Mouse (Mus musculus) adrenal gland, adult 2 months (tissue): ENCODE measurements around the gene Gm49395. TPM values are rescaled to one million over a fixed set of nuclear protein-coding genes. Genes with fewer than 3 reads are reported as not detected.
A peak's percentile ranks its signal among the peaks of the same experiment; 100 is the strongest.

Experiments used
- DNase-seq: peaks from one replicate; pipeline ENCODE4 v3.0.0; 2021
- polyA plus RNA-seq: library from polyadenylated mRNA; depleted of rRNA; stranded (reverse); fragments of >200 nt; gene quantifications from 2 replicates; pipeline ENCODE4 v1.2.3, GENCODE M21; 2012; rRNA removed
- total RNA-seq, 2 experiments: library from RNA; stranded (reverse); gene quantifications; 2 replicates each; pipeline ENCODE4 v1.2.3; 2021

Gm49395 gene
- total and polyA plus RNA-seq, 3 experiments, result 5.3 to 16.5 (median 8.8) TPM

- no peak for DNase-seq
Measured at GRCm38 (mm10) chr13:114987668-114988067, 114.1 kb downstream of the Gm49395 start.

- DNase-seq, result peak; percentile 20
Measured at GRCm38 (mm10) chr13:114987161-114987560, 114.6 kb downstream of the Gm49395 start.

Other genes starting within 250 kb of the Gm49395 start
- gene Itga2, start 169.8 kb downstream of the Gm49395 start, total RNA-seq, result 1 to 10 TPM; 1.5 to 1.6 TPM
- 0.17 and 0.19 TPM in 2 replicates for gene Itga2, start 169.8 kb downstream of the Gm49395 start, polyA plus RNA-seq
- gene Pelo, start 11.7 kb downstream of the Gm49395 start, total RNA-seq, result 10 to 100 TPM; 24.7 to 24.9 TPM
- 26.9 and 27.3 TPM in 2 replicates for gene Pelo, start 11.7 kb downstream of the Gm49395 start, polyA plus RNA-seq
- 10 to 100 TPM; 30.7 to 32.4 TPM for gene Itga1, start within 50 bp of the Gm49395 start, total RNA-seq
- 3.6 and 3.8 TPM in 2 replicates for gene Itga1, start within 50 bp of the Gm49395 start, polyA plus RNA-seq